Comparison of ENCODE assay signal across 7 mouse cellular contexts in genomic region chr11:96776968-96777962, GRCm38 (mm10). TPM values are rescaled to one million over a fixed set of nuclear protein-coding genes. Genes with fewer than 3 reads are reported as not detected.
A peak's percentile ranks its signal among the peaks of the same experiment; 100 is the strongest.
DNase-seq lines count a peak whose midpoint lies in the region; ATAC-seq lines count a peak whose summit lies in the region.

TSS of gene Snx11 (minus strand) at chr11:96777559.

- intact Hi-C loops in left cerebral cortex, postnatal 36 days (cut with DNase I) = loop anchor here (2.0 to 5.0 kb wide), 3 partner anchors 45 to 498 kb away; no protein-coding TSS in a partner anchor

- H3K4me2 ChIP-seq in intestine, embryonic 16.5 days (ENCODE audit: low read depth, low read length) = peak within 1 kb of the TSS; percentile 86
- peak within 1 kb of the TSS; percentile 85 for H3K4me2 ChIP-seq in midbrain, embryonic 11.5 days

- H3K27ac ChIP-seq in intestine, embryonic 16.5 days (ENCODE audit: low read length) = peak within 1 kb of the TSS; percentile 72
- no peak within 1 kb of the TSS; the same call in 1 of the 2 replicates for H3K27ac ChIP-seq in midbrain, embryonic 11.5 days (ENCODE audit: low read depth, low read length)

- ATAC-seq in intestine, embryonic 16.5 days = peak; percentile 100
- peak; percentile 100 for ATAC-seq in midbrain, embryonic 11.5 days (ENCODE audit: low FRiP score)

- under 1% methylated on average over 59 of the region's 59 CpGs for WGBS in intestine, embryonic 16.5 days
- 1% methylated on average over 59 of the region's 59 CpGs for WGBS in midbrain, embryonic 11.5 days

- H3K27me3 ChIP-seq in intestine, embryonic 16.5 days (replicated peaks; ENCODE audit: control insufficient read depth, insufficient read depth, low read length) = no peaks in the 10 kb centered on the region
- no peaks in the 10 kb centered on the region for H3K27me3 ChIP-seq in midbrain, embryonic 11.5 days (ENCODE audit: control insufficient read depth, insufficient read depth, low read length)

- peak within 1 kb of the TSS; percentile 82 for H3K4me3 ChIP-seq in intestine, embryonic 16.5 days (ENCODE audit: low read length)
- peak within 1 kb of the TSS; percentile 44 for H3K4me3 ChIP-seq in midbrain, embryonic 11.5 days (ENCODE audit: low read depth, low read length)

- H3K9ac ChIP-seq in intestine, embryonic 16.5 days (ENCODE audit: low read depth, low read length) = peak within 1 kb of the TSS; percentile 72
- H3K9ac ChIP-seq in midbrain, embryonic 11.5 days (ENCODE audit: low read length) = peak within 1 kb of the TSS; percentile 53

- peak; percentile 100 for DNase-seq in adrenal gland, adult 8-10 months
- peak; percentile 99 for DNase-seq in embryo, embryonic 9.5 days (ENCODE audit: extremely low spot score)
- DNase-seq in gastrocnemius, postnatal 4 days (ENCODE audit: low spot score in 2 of 2) = peak; percentile 98 to 100
- DNase-seq in left cerebral cortex, postnatal 36 days (ENCODE audit: low spot score in 2 of 2) = peak; percentile 100
- peak; percentile 99 for DNase-seq in midbrain, embryonic 11.5 days (ENCODE audit: low spot score, missing footprints)
- peak; percentile 98 for DNase-seq in skeletal muscle tissue, adult 2 months (ENCODE audit: low read depth, low spot score)

- H3K36me3 ChIP-seq in intestine, embryonic 16.5 days (ENCODE audit: control insufficient read depth, insufficient read depth, low read length) = peaks cover 4% of the 10 kb centered on the region; the same call in 1 of the 2 replicates
- peaks cover 3% of the 10 kb centered on the region; the same call in 1 of the 2 replicates for H3K36me3 ChIP-seq in midbrain, embryonic 11.5 days (ENCODE audit: control insufficient read depth, insufficient read depth, low read length)

- no peaks in the 10 kb centered on the region for H3K9me3 ChIP-seq in intestine, embryonic 16.5 days (ENCODE audit: control insufficient read depth, low read length)
- H3K9me3 ChIP-seq in midbrain, embryonic 11.5 days (ENCODE audit: control insufficient read depth, low read length) = no peaks in the 10 kb centered on the region

- peaks cover 10% of the 10 kb centered on the region for H3K4me1 ChIP-seq in intestine, embryonic 16.5 days (ENCODE audit: control insufficient read depth, insufficient read depth, low read length)
- peaks cover 10% of the 10 kb centered on the region for H3K4me1 ChIP-seq in midbrain, embryonic 11.5 days (ENCODE audit: control insufficient read depth, insufficient read depth, low read length)

RNA-seq across cellular contexts. Expression of gene Snx11, which starts in this region (rescaled TPM):
- 10 to 100 TPM; 28.7 to 59.2 (median 36.3) TPM for total RNA-seq in adrenal gland, adult 8-10 months (2022)
- 10 to 100 TPM; 14.0 to 15.3 TPM for total RNA-seq in gastrocnemius, postnatal 4 days (2021)
- polyA plus RNA-seq in intestine, embryonic 16.5 days (2015; fragmentation: Nextera tagmentation; extraction: Ambion mirVana) = 11.8 and 13.1 TPM in 2 replicates
- 10 to 100 TPM; 40.4 to 49.0 TPM for total RNA-seq in left cerebral cortex, postnatal 36 days (2021)
- 15.3 and 18.8 TPM in 2 replicates for polyA plus RNA-seq in midbrain, embryonic 11.5 days (2014; fragmentation: Nextera tagmentation; extraction: Ambion mirVana)
